Mouse (Mus musculus): ENCODE data around the gene Cox6b2. TPM values are rescaled to one million over a fixed set of nuclear protein-coding genes. Genes with fewer than 3 reads are reported as not detected.
A peak's percentile ranks its signal among the peaks of the same experiment; 100 is the strongest.

Cox6b2 gene
- polyA plus RNA-seq, 1 experiment from 2014 or later, result 27.0 TPM

DNA sequence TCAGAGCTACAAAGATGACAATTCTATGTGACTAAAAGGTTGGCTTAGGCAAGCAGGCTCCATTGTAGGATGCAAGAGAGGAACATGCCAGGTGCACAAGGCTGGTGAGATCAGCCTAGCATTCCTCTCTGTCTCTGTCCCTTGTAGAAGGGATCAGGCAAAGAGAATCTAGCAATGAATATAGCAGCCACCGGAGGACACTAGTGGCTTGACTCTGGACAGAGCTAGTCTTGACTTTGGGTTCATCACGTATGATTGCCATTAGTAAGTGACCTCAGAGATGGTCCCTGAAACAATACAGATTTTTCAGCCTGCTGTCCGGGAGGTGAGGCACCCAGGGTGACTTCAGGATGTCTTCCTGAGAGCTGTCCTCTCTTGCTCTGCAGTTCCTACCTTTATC lies 40.3 kb downstream of the Cox6b2 start:
- Histone ChIP-seq H3K4me2 (ENCODE audit: low read depth) (no peak overlapping the region), H3K4me3 (ENCODE audit: low read depth, low read length) (no peak overlapping the region), H3K9ac (ENCODE audit: low read length) (no peak overlapping the region), H3K9me3 (ENCODE audit: control insufficient read depth, low read length) (no peaks in the 10 kb centered on the region), H3K27ac (ENCODE audit: low read depth, low read length) (no peak overlapping the region), H3K36me3 (ENCODE audit: control insufficient read depth, insufficient read depth, low read length) (peaks cover 24% of the 10 kb centered on the region), H3K4me1 (ENCODE audit: control insufficient read depth, insufficient read depth, low read length) (no peaks in the 10 kb centered on the region), H3K27me3 (ENCODE audit: control insufficient read depth, insufficient read depth, low read length) (no peaks in the 10 kb centered on the region)
- WGBS, result 85% methylated on average over 3 of the region's 3 CpGs
- ATAC-seq (ENCODE audit: insufficient read depth, low FRiP score, low TSS enrichment), result no peak
- no peak for DNase-seq (ENCODE audit: low spot score)

DNA sequence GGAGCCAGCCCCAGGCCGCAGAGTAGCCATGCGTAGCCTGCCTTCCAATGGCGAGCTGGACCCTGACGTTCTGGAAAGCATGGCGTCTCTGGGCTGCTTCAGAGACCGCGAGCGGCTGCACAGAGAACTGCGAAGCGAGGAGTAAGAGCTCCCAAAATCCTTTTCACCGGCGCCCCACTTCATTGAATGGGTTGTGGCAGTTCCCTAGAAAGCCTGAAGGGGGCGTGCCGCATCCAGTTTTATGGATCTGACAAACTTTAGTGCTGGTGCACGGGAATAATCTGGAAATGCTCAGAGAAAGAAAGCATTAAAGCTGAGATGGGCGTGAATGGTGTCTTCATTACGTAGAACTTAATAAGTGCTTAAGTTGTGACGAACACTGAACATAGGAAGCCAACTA lies 47.8 kb downstream of the Cox6b2 start:
- no peaks in the 10 kb centered on the region for H3K9me3 ChIP-seq (ENCODE audit: control insufficient read depth, low read length)
- 41% methylated on average over 18 of the region's 18 CpGs for WGBS
- H3K27me3 ChIP-seq (ENCODE audit: control insufficient read depth, insufficient read depth, low read length), result no peaks in the 10 kb centered on the region
- peak; percentile 51 for DNase-seq (ENCODE audit: low spot score)
- H3K36me3 ChIP-seq (ENCODE audit: control insufficient read depth, insufficient read depth, low read length), result peaks cover 15% of the 10 kb centered on the region
- no peak overlapping the region for H3K4me3 ChIP-seq (ENCODE audit: low read depth, low read length)
- no peak overlapping the region for H3K27ac ChIP-seq (ENCODE audit: low read depth, low read length)
- H3K4me1 ChIP-seq (ENCODE audit: control insufficient read depth, insufficient read depth, low read length), result no peaks in the 10 kb centered on the region
- no peak for ATAC-seq (ENCODE audit: insufficient read depth, low FRiP score, low TSS enrichment)
- no peak overlapping the region for H3K4me2 ChIP-seq (ENCODE audit: low read depth)
- H3K9ac ChIP-seq (ENCODE audit: low read length), result no peak overlapping the region

DNA sequence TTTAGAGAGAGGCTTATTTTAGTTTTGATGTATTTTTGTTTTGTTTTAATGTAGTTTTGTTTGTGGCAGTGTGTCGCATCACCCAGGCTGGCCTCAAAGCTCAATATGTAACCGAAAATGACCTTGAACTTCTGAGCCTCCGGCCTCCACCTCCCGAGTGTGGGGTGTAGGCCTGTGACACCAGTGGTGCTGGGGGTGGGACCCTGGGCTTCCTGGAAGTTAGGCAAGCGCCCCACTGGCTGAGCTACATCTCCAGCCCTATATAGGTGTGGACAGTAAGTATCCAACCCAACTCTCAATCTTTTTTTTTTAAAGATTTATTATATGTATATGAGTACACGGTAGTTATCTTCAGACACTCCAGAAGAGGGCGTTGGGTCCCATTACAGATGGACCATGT lies 49.7 kb downstream of the Cox6b2 start:
- Histone ChIP-seq H3K27ac (ENCODE audit: low read depth, low read length) (no peak overlapping the region), H3K27me3 (ENCODE audit: control insufficient read depth, insufficient read depth, low read length) (no peaks in the 10 kb centered on the region), H3K4me1 (ENCODE audit: control insufficient read depth, insufficient read depth, low read length) (no peaks in the 10 kb centered on the region), H3K4me3 (ENCODE audit: low read depth, low read length) (no peak overlapping the region), H3K36me3 (ENCODE audit: control insufficient read depth, insufficient read depth, low read length) (peaks cover 16% of the 10 kb centered on the region), H3K4me2 (ENCODE audit: low read depth) (no peak overlapping the region), H3K9ac (ENCODE audit: low read length) (no peak overlapping the region), H3K9me3 (ENCODE audit: control insufficient read depth, low read length) (no peaks in the 10 kb centered on the region)
- 97% methylated on average over 7 of the region's 7 CpGs for WGBS
- ATAC-seq (ENCODE audit: insufficient read depth, low FRiP score, low TSS enrichment) (no peak), DNase-seq (ENCODE audit: low spot score) (no peak)

DNA sequence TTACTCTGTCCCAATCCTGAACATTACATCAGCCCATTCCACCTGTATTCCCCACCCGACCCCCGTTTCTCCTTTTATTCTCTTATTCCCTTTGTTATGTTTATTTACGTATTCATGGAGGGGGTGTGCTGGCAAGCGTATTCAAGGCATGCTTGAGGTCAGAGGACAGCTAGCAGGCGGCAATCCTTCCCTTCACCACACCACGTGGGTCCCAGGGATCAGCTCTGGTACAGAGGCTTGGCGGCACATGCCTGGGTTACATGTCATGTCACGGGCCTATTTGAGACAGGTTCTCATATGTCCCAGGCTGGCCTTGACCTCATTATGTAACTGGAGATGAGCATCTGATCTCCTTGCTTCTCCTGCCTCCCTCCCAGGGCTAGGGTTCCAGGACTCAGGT lies 50.6 kb downstream of the Cox6b2 start:
- Histone ChIP-seq H3K4me3 (ENCODE audit: low read depth, low read length) (no peak overlapping the region), H3K9me3 (ENCODE audit: control insufficient read depth, low read length) (no peaks in the 10 kb centered on the region), H3K4me1 (ENCODE audit: control insufficient read depth, insufficient read depth, low read length) (no peaks in the 10 kb centered on the region), H3K27me3 (ENCODE audit: control insufficient read depth, insufficient read depth, low read length) (no peaks in the 10 kb centered on the region), H3K4me2 (ENCODE audit: low read depth) (no peak overlapping the region), H3K36me3 (ENCODE audit: control insufficient read depth, insufficient read depth, low read length) (peaks cover 14% of the 10 kb centered on the region), H3K9ac (ENCODE audit: low read length) (no peak overlapping the region), H3K27ac (ENCODE audit: low read depth, low read length) (no peak overlapping the region)
- DNase-seq (ENCODE audit: low spot score) (no peak), ATAC-seq (ENCODE audit: insufficient read depth, low FRiP score, low TSS enrichment) (no peak)
- WGBS, result 47% methylated on average over 8 of the region's 8 CpGs

Other genes with a start within 250 kb of the Cox6b2 start
- gene Tnnt1, start 236.7 kb downstream of the Cox6b2 start, polyA plus RNA-seq (2014; fragmentation: Nextera tagmentation; extraction: Ambion mirVana), result 72.7 and 93.7 TPM in 2 replicates
- 2.1 and 3.5 TPM in 2 replicates for gene Tnni3, start 228.9 kb downstream of the Cox6b2 start, polyA plus RNA-seq (2014; fragmentation: Nextera tagmentation; extraction: Ambion mirVana)
- gene Dnaaf3, start 220.6 kb downstream of the Cox6b2 start, polyA plus RNA-seq (2014; fragmentation: Nextera tagmentation; extraction: Ambion mirVana), result 0.93 and 0.95 TPM in 2 replicates
- 9.0 and 10.8 TPM in 2 replicates for gene Syt5, start 205.6 kb downstream of the Cox6b2 start, polyA plus RNA-seq (2014; fragmentation: Nextera tagmentation; extraction: Ambion mirVana)
- gene Ptprh, start 149.1 kb downstream of the Cox6b2 start, polyA plus RNA-seq (2014; fragmentation: Nextera tagmentation; extraction: Ambion mirVana), result not detected in 2 replicates
- 1.5 and 2.1 TPM in 2 replicates for gene Tmem86b, start 121.7 kb downstream of the Cox6b2 start, polyA plus RNA-seq (2014; fragmentation: Nextera tagmentation; extraction: Ambion mirVana)
- gene Ppp6r1, start 94.1 kb downstream of the Cox6b2 start, polyA plus RNA-seq (2014; fragmentation: Nextera tagmentation; extraction: Ambion mirVana), result 6.0 and 6.7 TPM in 2 replicates
- gene Hspbp1, start 68.0 kb downstream of the Cox6b2 start, polyA plus RNA-seq (2014; fragmentation: Nextera tagmentation; extraction: Ambion mirVana), result 108 and 120 TPM in 2 replicates
- gene Brsk1, start 62.5 kb downstream of the Cox6b2 start, polyA plus RNA-seq (2014; fragmentation: Nextera tagmentation; extraction: Ambion mirVana), result 2.7 and 3.4 TPM in 2 replicates
- gene Tmem150b, start 27.8 kb downstream of the Cox6b2 start, polyA plus RNA-seq (2014; fragmentation: Nextera tagmentation; extraction: Ambion mirVana), result 0.17 TPM in 1 of 2 replicates, not detected in the other
- gene Kmt5c, start 13.0 kb downstream of the Cox6b2 start, polyA plus RNA-seq (2014; fragmentation: Nextera tagmentation; extraction: Ambion mirVana), result 80.6 and 87.0 TPM in 2 replicates
- gene Fam71e2, start 18.2 kb upstream of the Cox6b2 start, polyA plus RNA-seq (2014; fragmentation: Nextera tagmentation; extraction: Ambion mirVana), result not detected in 2 replicates
- gene Il11, start 29.8 kb upstream of the Cox6b2 start, polyA plus RNA-seq (2014; fragmentation: Nextera tagmentation; extraction: Ambion mirVana), result 0.16 TPM in 1 of 2 replicates, not detected in the other
- not detected in 2 replicates for gene Tmem190, start 29.8 kb upstream of the Cox6b2 start, polyA plus RNA-seq (2014; fragmentation: Nextera tagmentation; extraction: Ambion mirVana)
- 1.7 and 2.2 TPM in 2 replicates for gene Tmem238, start 36.6 kb upstream of the Cox6b2 start, polyA plus RNA-seq (2014; fragmentation: Nextera tagmentation; extraction: Ambion mirVana)
- 157 and 169 TPM in 2 replicates for gene Rpl28, start 39.8 kb upstream of the Cox6b2 start, polyA plus RNA-seq (2014; fragmentation: Nextera tagmentation; extraction: Ambion mirVana)
- 422 and 471 TPM in 2 replicates for gene Ube2s, start 59.5 kb upstream of the Cox6b2 start, polyA plus RNA-seq (2014; fragmentation: Nextera tagmentation; extraction: Ambion mirVana)
- 3.1 and 3.2 TPM in 2 replicates for gene Shisa7, start 91.6 kb upstream of the Cox6b2 start, polyA plus RNA-seq (2014; fragmentation: Nextera tagmentation; extraction: Ambion mirVana)
- gene Isoc2b, start 117.2 kb upstream of the Cox6b2 start, polyA plus RNA-seq (2014; fragmentation: Nextera tagmentation; extraction: Ambion mirVana), result 2.4 and 2.5 TPM in 2 replicates
- 0.49 and 0.82 TPM in 2 replicates for gene Isoc2a, start 124.1 kb upstream of the Cox6b2 start, polyA plus RNA-seq (2014; fragmentation: Nextera tagmentation; extraction: Ambion mirVana)
- 0.29 TPM in 1 of 2 replicates, not detected in the other for gene Gm36210, start 153.4 kb upstream of the Cox6b2 start, polyA plus RNA-seq (2014; fragmentation: Nextera tagmentation; extraction: Ambion mirVana)
- 3.5 and 3.8 TPM in 2 replicates for gene Zfp628, start 162.1 kb upstream of the Cox6b2 start, polyA plus RNA-seq (2014; fragmentation: Nextera tagmentation; extraction: Ambion mirVana)
- 6.4 and 7.1 TPM in 2 replicates for gene Nat14, start 168.9 kb upstream of the Cox6b2 start, polyA plus RNA-seq (2014; fragmentation: Nextera tagmentation; extraction: Ambion mirVana)
- 2.8 and 3.3 TPM in 2 replicates for gene Ssc5d, start 172.7 kb upstream of the Cox6b2 start, polyA plus RNA-seq (2014; fragmentation: Nextera tagmentation; extraction: Ambion mirVana)
- not detected in 2 replicates for gene Sbk2, start 211.3 kb upstream of the Cox6b2 start, polyA plus RNA-seq (2014; fragmentation: Nextera tagmentation; extraction: Ambion mirVana)
- 0.09 TPM in 1 of 2 replicates, not detected in the other for gene Sbk3, start 218.1 kb upstream of the Cox6b2 start, polyA plus RNA-seq (2014; fragmentation: Nextera tagmentation; extraction: Ambion mirVana)
- 41.6 and 47.8 TPM in 2 replicates for gene Zfp579, start 243.1 kb upstream of the Cox6b2 start, polyA plus RNA-seq (2014; fragmentation: Nextera tagmentation; extraction: Ambion mirVana)